8 mouse cellular contexts compared by ENCODE assay signal in genomic region chr15:5185366-5186292, GRCm38 (mm10). TPM values are rescaled to one million over a fixed set of nuclear protein-coding genes. Genes with fewer than 3 reads are reported as not detected.
A peak's percentile ranks its signal among the peaks of the same experiment; 100 is the strongest.
DNase-seq lines count a peak whose midpoint lies in the region; ATAC-seq and TF ChIP-seq lines count a peak whose summit lies in the region.

Ttc33 (plus strand) TSS chr15:5185525.

- peak within 1 kb of the TSS; percentile 81 for H3K4me3 ChIP-seq in embryonic fibroblast, embryonic 13.5 days (ENCODE audit: insufficient read depth, low read length)
- H3K4me3 ChIP-seq in heart, embryonic 10.5 days = peak within 1 kb of the TSS; percentile 98
- peak within 1 kb of the TSS; percentile 96 for H3K4me3 ChIP-seq in kidney, embryonic 14.5 days (ENCODE audit: low read length)
- H3K4me3 ChIP-seq in limb, embryonic 14.5 days (replicated peaks; ENCODE audit: low read length) = peak within 1 kb of the TSS; percentile 94
- H3K4me3 ChIP-seq in midbrain, embryonic 16.5 days (ENCODE audit: low read depth, low read length) = peak within 1 kb of the TSS; percentile 62
- H3K4me3 ChIP-seq in spleen, adult 2 months (ENCODE audit: extremely low read depth, insufficient read depth, insufficient read length) = peak within 1 kb of the TSS; percentile 96

- ATAC-seq in kidney, embryonic 14.5 days (ENCODE audit: low FRiP score, low TSS enrichment) = peak; percentile 86
- ATAC-seq in limb, embryonic 14.5 days (ENCODE audit: low FRiP score, low read depth) = peak; percentile 71
- ATAC-seq in midbrain, embryonic 16.5 days = peak; percentile 95

- peak; percentile 74 to 76 for DNase-seq in B cell, adult 2 months
- DNase-seq in brain, adult 2 months (ENCODE audit: low read depth, low spot score) = peak; percentile 94
- peak; percentile 87 for DNase-seq in heart, embryonic 10.5 days (ENCODE audit: low spot score)
- peak; percentile 85 for DNase-seq in limb, embryonic 14.5 days (ENCODE audit: low spot score)
- peak; percentile 45 to 77 for DNase-seq in spleen, adult 2 months (ENCODE audit: low read depth in 1 of 2, low spot score in 2 of 2)

- H3K27ac ChIP-seq in embryonic fibroblast, embryonic 13.5 days (ENCODE audit: insufficient read depth, low read length) = peak within 1 kb of the TSS; percentile 80
- peak within 1 kb of the TSS; percentile 93 for H3K27ac ChIP-seq in heart, embryonic 10.5 days
- H3K27ac ChIP-seq in kidney, embryonic 14.5 days (ENCODE audit: low read depth, low read length) = peak within 1 kb of the TSS; percentile 86
- peak within 1 kb of the TSS; percentile 72 for H3K27ac ChIP-seq in limb, embryonic 14.5 days (replicated peaks; ENCODE audit: low read depth, low read length)
- peak within 1 kb of the TSS; percentile 91 for H3K27ac ChIP-seq in midbrain, embryonic 16.5 days (ENCODE audit: low read length)
- H3K27ac ChIP-seq in spleen, adult 2 months (ENCODE audit: insufficient read depth, low read length) = peak within 1 kb of the TSS; percentile 87

- TF ChIP-seq POLR2A in embryonic fibroblast, embryonic 13.5 days (IDR thresholded peaks at IDR 0.05; ENCODE audit: low read depth, low read length) = peak; percentile 66
- no peak for TF ChIP-seq POLR2A in limb, embryonic 14.5 days (IDR thresholded peaks at IDR 0.05; ENCODE audit: borderline replicate concordance, extremely low read depth, insufficient read depth, insufficient read length)
- peak; percentile 2; the same call in 1 of the 2 replicates for TF ChIP-seq POLR2A in spleen, adult 2 months (IDR thresholded peaks at IDR 0.05; ENCODE audit: low read depth, low read length)

- TF ChIP-seq CTCF in embryonic fibroblast, embryonic 13.5 days (IDR thresholded peaks at IDR 0.05; ENCODE audit: borderline replicate concordance, insufficient read depth, low read length) = no peak
- TF ChIP-seq CTCF in spleen, adult 2 months (IDR thresholded peaks at IDR 0.05; ENCODE audit: extremely low read depth, insufficient read depth, insufficient read length, insufficient replicate concordance) = no peak

- under 1% methylated on average over 55 of the region's 55 CpGs for WGBS in heart, embryonic 10.5 days
- under 1% methylated on average over 54 of the region's 55 CpGs for WGBS in kidney, embryonic 14.5 days
- WGBS in limb, embryonic 14.5 days = under 1% methylated on average over 55 of the region's 55 CpGs
- WGBS in midbrain, embryonic 16.5 days = under 1% methylated on average over 55 of the region's 55 CpGs
- WGBS in spleen, adult 2 months = under 1% methylated on average over 54 of the region's 55 CpGs

- no peaks in the 10 kb centered on the region for H3K4me1 ChIP-seq in embryonic fibroblast, embryonic 13.5 days (ENCODE audit: control insufficient read depth, insufficient read depth, low read length)
- H3K4me1 ChIP-seq in heart, embryonic 10.5 days = peaks cover 16% of the 10 kb centered on the region
- H3K4me1 ChIP-seq in kidney, embryonic 14.5 days (ENCODE audit: control insufficient read depth, insufficient read depth, low read length) = peaks cover 11% of the 10 kb centered on the region; the same call in 1 of the 2 replicates
- H3K4me1 ChIP-seq in limb, embryonic 14.5 days (ENCODE audit: control insufficient read depth, insufficient read depth, low read length) = peaks cover 8% of the 10 kb centered on the region
- peaks cover 17% of the 10 kb centered on the region for H3K4me1 ChIP-seq in midbrain, embryonic 16.5 days (ENCODE audit: control insufficient read depth, insufficient read depth, low read length)
- H3K4me1 ChIP-seq in spleen, adult 2 months (ENCODE audit: control insufficient read depth, insufficient read depth, insufficient read length) = no peaks in the 10 kb centered on the region; the same call in none of the 2 replicates

- H3K36me3 ChIP-seq in heart, embryonic 10.5 days = peaks cover 13% of the 10 kb centered on the region; the same call in 1 of the 2 replicates
- H3K36me3 ChIP-seq in kidney, embryonic 14.5 days (ENCODE audit: control insufficient read depth, insufficient read depth, low read length) = peaks cover 6% of the 10 kb centered on the region; the same call in 1 of the 2 replicates
- H3K36me3 ChIP-seq in limb, embryonic 14.5 days (ENCODE audit: control insufficient read depth, insufficient read depth, low read length) = peaks cover 8% of the 10 kb centered on the region
- no peaks in the 10 kb centered on the region for H3K36me3 ChIP-seq in midbrain, embryonic 16.5 days (ENCODE audit: control insufficient read depth, insufficient read depth, low read length)
- H3K36me3 ChIP-seq in spleen, adult 2 months (ENCODE audit: control insufficient read depth, insufficient read depth, low read length) = peaks cover 3% of the 10 kb centered on the region; the same call in 1 of the 2 replicates

- H3K9ac ChIP-seq in kidney, embryonic 14.5 days (ENCODE audit: low read depth, low read length) = peak within 1 kb of the TSS; percentile 81
- peak within 1 kb of the TSS; percentile 77 for H3K9ac ChIP-seq in limb, embryonic 14.5 days (ENCODE audit: low read depth, low read length, severe bottlenecking)
- H3K9ac ChIP-seq in midbrain, embryonic 16.5 days (ENCODE audit: low read depth, low read length) = peak within 1 kb of the TSS; percentile 61

- H3K4me2 ChIP-seq in kidney, embryonic 14.5 days (replicated peaks; ENCODE audit: low read depth, low read length) = peak within 1 kb of the TSS; percentile 84
- peak within 1 kb of the TSS; percentile 74 for H3K4me2 ChIP-seq in limb, embryonic 14.5 days (replicated peaks; ENCODE audit: low read depth, low read length, severe bottlenecking)
- peak within 1 kb of the TSS; percentile 68 for H3K4me2 ChIP-seq in midbrain, embryonic 16.5 days (ENCODE audit: low read length)

- no peaks in the 10 kb centered on the region for H3K27me3 ChIP-seq in heart, embryonic 10.5 days (ENCODE audit: insufficient read depth, poor library complexity, severe bottlenecking)
- H3K27me3 ChIP-seq in kidney, embryonic 14.5 days (ENCODE audit: control insufficient read depth, insufficient read depth, low read length) = no peaks in the 10 kb centered on the region
- no peaks in the 10 kb centered on the region for H3K27me3 ChIP-seq in limb, embryonic 14.5 days (ENCODE audit: control insufficient read depth, insufficient read depth, low read length)
- H3K27me3 ChIP-seq in midbrain, embryonic 16.5 days (ENCODE audit: control insufficient read depth, insufficient read depth, low read depth, low read length) = no peaks in the 10 kb centered on the region
- H3K27me3 ChIP-seq in spleen, adult 2 months (ENCODE audit: control insufficient read depth, insufficient read depth, low read length) = no peaks in the 10 kb centered on the region

- H3K9me3 ChIP-seq in heart, embryonic 10.5 days = no peaks in the 10 kb centered on the region
- no peaks in the 10 kb centered on the region for H3K9me3 ChIP-seq in kidney, embryonic 14.5 days (ENCODE audit: control insufficient read depth, low read length)
- H3K9me3 ChIP-seq in limb, embryonic 14.5 days (ENCODE audit: control insufficient read depth, low read length) = no peaks in the 10 kb centered on the region
- no peaks in the 10 kb centered on the region for H3K9me3 ChIP-seq in midbrain, embryonic 16.5 days (replicated peaks; ENCODE audit: control insufficient read depth, low read length, poor library complexity, severe bottlenecking)

RNA-seq across cellular contexts. Expression of gene Ttc33, which starts in this region (rescaled TPM):
- 23.2 and 28.7 TPM in 2 replicates for polyA plus RNA-seq in embryonic fibroblast, embryonic 13.5 days (2011; ENCODE audit: insufficient read length, low read depth, missing spikeins)
- 30.3 and 34.0 TPM in 2 replicates for polyA plus RNA-seq in heart, embryonic 10.5 days (2016; fragmentation: Nextera tagmentation; extraction: Ambion mirVana)
- polyA plus RNA-seq in kidney, embryonic 14.5 days (2014; fragmentation: Nextera tagmentation; extraction: Ambion mirVana) = 49.8 and 50.3 TPM in 2 replicates
- polyA plus RNA-seq in limb, embryonic 14.5 days (2012; rRNA removed) = 11.6 and 19.0 TPM in 2 replicates
- 38.4 and 43.0 TPM in 2 replicates for polyA plus RNA-seq in limb, embryonic 14.5 days (2014; fragmentation: Nextera tagmentation; extraction: Ambion mirVana)
- 58.0 and 63.2 TPM in 2 replicates for polyA plus RNA-seq in midbrain, embryonic 16.5 days (2015; fragmentation: Nextera tagmentation; extraction: Ambion mirVana)
- 2.4 and 3.0 TPM in 2 replicates for polyA plus RNA-seq in spleen, adult 2 months (2012; rRNA removed)

Comparison
In these comparisons a context has a peak if more than half of its experiments do, and no peak if none do; other contexts are left out.
1. Peak in every context shown above with its lines: DNase-seq, ATAC-seq, H3K4me3 ChIP-seq and H3K27ac ChIP-seq.